Mouse (Mus musculus) MEL (cell line): ENCODE data around the gene Tbc1d17. TPM values are rescaled to one million over a fixed set of nuclear protein-coding genes. Genes with fewer than 3 reads are reported as not detected.

Source experiments
- DNase-seq: peaks from one replicate; pipeline ENCODE4 v3.0.0; 2011; ENCODE audit warnings: low read depth, low spot score
- H3K27ac ChIP-seq: 2 replicates; pipeline ENCODE4 v1.5.1; 2012; ENCODE audit warnings: low read depth, mild to moderate bottlenecking, control low read depth, low read length, moderate library complexity; ENCODE audit not compliant: control insufficient read depth
- H3K27me3 ChIP-seq, 2 experiments: fragments of 150-350 bp in 1 of 2; sonication (generic) in 1 of 2; 2 replicates each; pipeline ENCODE4 v1.6.1; 2012; ENCODE audit warnings: low read length in 2 of 2, mild to moderate bottlenecking in 2 of 2, improper control_type of control experiment in 1 of 2, moderate library complexity in 1 of 2; ENCODE audit not compliant: insufficient read depth in 2 of 2, control insufficient read depth in 1 of 2
- H3K36me3 ChIP-seq, 2 experiments: 2 replicates each; pipeline ENCODE4 v1.6.1; 2012 to 2014; ENCODE audit warnings: low read length in 2 of 2, improper control_type of control experiment in 1 of 2, inconsistent platforms in 1 of 2, mild to moderate bottlenecking in 1 of 2; ENCODE audit not compliant: insufficient read depth in 2 of 2, control insufficient read depth in 1 of 2
- H3K4me1 ChIP-seq, 2 experiments: fragments of 150-350 bp in 1 of 2; sonication (generic) in 1 of 2; 2 replicates each; pipeline ENCODE4 v1.6.1; 2012; ENCODE audit warnings: low read length in 2 of 2, improper control_type of control experiment in 1 of 2, mild to moderate bottlenecking in 1 of 2; ENCODE audit not compliant: insufficient read depth in 2 of 2, control insufficient read depth in 1 of 2
- H3K4me3 ChIP-seq, 2 experiments: fragments of 150-350 bp in 1 of 2; sonication (generic) in 1 of 2; 2 replicates each; pipeline ENCODE4 v1.5.1; 2012; ENCODE audit warnings: low read depth in 2 of 2, low read length in 2 of 2, mild to moderate bottlenecking in 2 of 2, moderate library complexity in 2 of 2, control low read depth in 1 of 2, improper control_type of control experiment in 1 of 2; ENCODE audit not compliant: control insufficient read depth in 1 of 2, insufficient read depth in 1 of 2
- H3K79me2 ChIP-seq: 2 replicates; pipeline ENCODE4 v1.6.1; 2012; ENCODE audit warnings: mild to moderate bottlenecking, low read length, moderate library complexity; ENCODE audit not compliant: control insufficient read depth, poor library complexity, insufficient read depth
- H3K9ac ChIP-seq: 2 replicates; pipeline ENCODE4 v1.6.1; 2012; ENCODE audit warnings: low read depth, mild to moderate bottlenecking, control low read depth, low read length, moderate library complexity; ENCODE audit not compliant: control insufficient read depth, poor library complexity, severe bottlenecking
- H3K9me3 ChIP-seq: fragments of 150-350 bp; sonication (generic); replicated peaks from 2 replicates; pipeline ENCODE4 v1.6.1; 2012; ENCODE audit warnings: mild to moderate bottlenecking, low read length, improper control_type of control experiment, moderate library complexity; ENCODE audit not compliant: insufficient read depth
- CTCF ChIP-seq, 3 experiments: IDR thresholded peaks in 2 of 3; conservative IDR thresholded peaks in 1 of 3; 2 replicates each; pipeline ENCODE4 v1.5.1; 2011 to 2012; ENCODE audit warnings: low read length in 3 of 3, low read depth in 2 of 3, mild to moderate bottlenecking in 2 of 3, improper control_type of control experiment in 1 of 3, inconsistent platforms in 1 of 3, mixed read lengths in 1 of 3, moderate library complexity in 1 of 3; ENCODE audit not compliant: control insufficient read depth in 1 of 3, insufficient read depth in 1 of 3, poor library complexity in 1 of 3, severe bottlenecking in 1 of 3
- EP300 ChIP-seq, 2 experiments: IDR thresholded peaks; 2 replicates each; pipeline ENCODE4 v1.6.1; 2011; ENCODE audit warnings: improper control_type of control experiment in 2 of 2, low read length in 2 of 2, low read depth in 1 of 2, mild to moderate bottlenecking in 1 of 2
- GABPA ChIP-seq: IDR thresholded peaks from 2 replicates; pipeline ENCODE4 v1.6.1; 2012; ENCODE audit warnings: low read depth, mild to moderate bottlenecking, inconsistent platforms, low read length, improper control_type of control experiment, moderate library complexity
- HCFC1 ChIP-seq: IDR thresholded peaks from 2 replicates; pipeline ENCODE4 v1.6.1; 2012; ENCODE audit warnings: low read depth, mild to moderate bottlenecking, inconsistent platforms, low read length, improper control_type of control experiment, moderate library complexity
- MAFK ChIP-seq: IDR thresholded peaks from 2 replicates; pipeline ENCODE4 v1.6.1; 2011; ENCODE audit warnings: low read depth, mild to moderate bottlenecking, low read length, improper control_type of control experiment, borderline replicate concordance
- MXI1 ChIP-seq: IDR thresholded peaks from 2 replicates; pipeline ENCODE4 v1.6.1; 2011; ENCODE audit warnings: mild to moderate bottlenecking, low read depth, low read length, improper control_type of control experiment
- MYC ChIP-seq: IDR thresholded peaks from 2 replicates; pipeline ENCODE4 v1.6.1; 2011; ENCODE audit warnings: low read depth, mild to moderate bottlenecking, low read length, improper control_type of control experiment, moderate library complexity
- RAD21 ChIP-seq: IDR thresholded peaks from 2 replicates; pipeline ENCODE4 v1.6.1; 2011; ENCODE audit warnings: mild to moderate bottlenecking, low read depth, low read length, improper control_type of control experiment
- SIN3A ChIP-seq: IDR thresholded peaks from 2 replicates; pipeline ENCODE4 v1.6.1; 2012; ENCODE audit warnings: low read length, improper control_type of control experiment, inconsistent platforms
- SMC3 ChIP-seq: IDR thresholded peaks from 2 replicates; pipeline ENCODE4 v1.6.1; 2011; ENCODE audit warnings: low read depth, low read length, improper control_type of control experiment
- TAL1 ChIP-seq: IDR thresholded peaks from 2 replicates; pipeline ENCODE4 v1.6.1; 2012; ENCODE audit warnings: mild to moderate bottlenecking, inconsistent platforms, low read length, moderate library complexity, mixed read lengths
- UBTF ChIP-seq: IDR thresholded peaks from 2 replicates; pipeline ENCODE4 v1.6.1; 2012; ENCODE audit warnings: low read depth, mild to moderate bottlenecking, inconsistent platforms, low read length, improper control_type of control experiment, moderate library complexity, borderline replicate concordance; ENCODE audit not compliant: insufficient read depth
- USF1 ChIP-seq: IDR thresholded peaks from 2 replicates; pipeline ENCODE4 v1.6.1; 2014; ENCODE audit warnings: low read depth, mild to moderate bottlenecking, inconsistent platforms, low read length, improper control_type of control experiment, moderate library complexity
- ZC3H11A ChIP-seq: IDR thresholded peaks from 2 replicates; pipeline ENCODE4 v1.6.1; 2012; ENCODE audit warnings: low read depth, mild to moderate bottlenecking, inconsistent platforms, low read length, improper control_type of control experiment
- ZKSCAN1 ChIP-seq: IDR thresholded peaks from 2 replicates; pipeline ENCODE4 v1.6.1; 2012; ENCODE audit warnings: low read depth, mild to moderate bottlenecking, inconsistent platforms, low read length, improper control_type of control experiment, moderate library complexity
- ZNF384 ChIP-seq: IDR thresholded peaks from 2 replicates; pipeline ENCODE4 v1.6.1; 2012; ENCODE audit warnings: low read depth, mild to moderate bottlenecking, inconsistent platforms, low read length, improper control_type of control experiment
- polyA plus RNA-seq, 2 experiments: library from polyadenylated mRNA; stranded (reverse) in 1 of 2; unstranded in 1 of 2; fragments of >175 nt in 1 of 2; fragments of >200 nt in 1 of 2; gene quantifications; 2 replicates each; pipeline versions ENCODE4 v1.2.1 to v1.2.4; 2012; ENCODE audit warnings: low replicate concordance in 2 of 2, low read depth in 1 of 2; ENCODE audit not compliant: insufficient read length in 2 of 2, insufficient read depth in 1 of 2, missing spikeins in 1 of 2
- total RNA-seq: library from RNA; depleted of rRNA; stranded (reverse); fragments of 300-350 nt; gene quantifications from 2 replicates; pipeline ENCODE4 v1.2.3, GENCODE M21; 2012

Tbc1d17 gene
- total and polyA plus RNA-seq, 3 experiments: 16.7 to 29.5 TPM; not detected in 1

GRCm38 (mm10) chr7:44861429-44861816, 12.5 kb upstream of the Tbc1d17 start:
- Histone ChIP-seq H3K36me3 (peaks cover 0 to 1% of the 10 kb centered on the region in 2 experiments; a peak in 2 of 4 replicates), H3K79me2 (peaks cover 6% of the 10 kb centered on the region), H3K9me3 (no peaks in the 10 kb centered on the region), H3K27me3 (no peaks in the 10 kb centered on the region), H3K4me1 (peaks cover 0 to 6% of the 10 kb centered on the region in 2 experiments; a peak in 3 of 4 replicates), H3K4me3 (no peak overlapping the region), H3K9ac (no peak overlapping the region), H3K27ac (no peak overlapping the region)
- DNase-seq: no peak
- TF ChIP-seq SIN3A (no peak), MYC (no peak), UBTF (no peak)

- no peak overlapping the region for H3K9ac ChIP-seq
- peak; percentile 77 for DNase-seq
- H3K27ac ChIP-seq: no peak overlapping the region
- peaks cover 0 to 7% of the 10 kb centered on the region in 2 experiments; a peak in 3 of 4 replicates for H3K36me3 ChIP-seq
- TF ChIP-seq SMC3 (peak; percentile 61), CTCF (IDR thresholded peaks at IDR 0.05 in 2 of 3, conservative IDR thresholded peaks at IDR 0.05 in 1 of 3; ENCODE audit: control insufficient read depth in 1 of 3, insufficient read depth in 1 of 3, low read depth in 2 of 3, low read length in 3 of 3, poor library complexity in 1 of 3, severe bottlenecking in 1 of 3) (peak; percentile 82 to 96 (median 94)), ZNF384 (no peak), RAD21 (peak; percentile 37), ZKSCAN1 (no peak), ZC3H11A (0 out of 2 replicates have a peak, but pooled peaks have one; percentile 32), MAFK (no peak), EP300 (IDR thresholded peaks at IDR 0.05; ENCODE audit: low read depth in 1 of 2, low read length in 2 of 2) (no peak), SIN3A (no peak), HCFC1 (no peak)
- H3K4me1 ChIP-seq: peaks cover 5 to 12% of the 10 kb centered on the region in 2 experiments; a peak in 3 of 4 replicates
- peaks cover 6% of the 10 kb centered on the region for H3K79me2 ChIP-seq
- H3K27me3 ChIP-seq: no peaks in the 10 kb centered on the region
- H3K4me3 ChIP-seq: no peak overlapping the region
- no peaks in the 10 kb centered on the region for H3K9me3 ChIP-seq
These were observed 11.9 kb upstream of the Tbc1d17 start for GRCm38 (mm10) chr7:44860576-44861428.

DNA sequence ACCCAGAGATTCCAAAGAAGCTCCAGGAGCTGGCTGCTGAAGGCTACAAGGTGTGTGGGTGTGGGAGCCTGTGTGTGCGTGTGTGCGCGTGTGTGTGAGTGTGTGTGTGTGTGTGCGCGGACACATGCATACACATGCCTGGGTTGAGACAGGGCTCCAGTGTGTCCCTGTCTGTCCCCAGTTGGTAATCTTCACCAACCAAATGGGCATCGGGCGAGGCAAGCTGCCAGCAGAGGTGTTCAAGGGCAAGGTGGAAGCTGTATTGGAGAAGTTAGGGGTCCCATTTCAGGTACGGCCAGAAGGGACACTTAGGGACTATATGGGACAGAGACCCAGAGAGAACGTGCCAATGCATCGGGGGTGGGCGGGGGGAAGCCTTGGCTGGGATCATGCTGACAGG, 11.0 kb upstream of the Tbc1d17 start:
- H3K4me1 ChIP-seq: peaks cover 5 to 20% of the 10 kb centered on the region in 2 experiments
- H3K4me3 ChIP-seq: no peak overlapping the region
- no peak for DNase-seq
- no peak overlapping the region for H3K9ac ChIP-seq
- no peaks in the 10 kb centered on the region for H3K27me3 ChIP-seq
- H3K9me3 ChIP-seq: no peaks in the 10 kb centered on the region
- peaks cover 0 to 15% of the 10 kb centered on the region in 2 experiments; a peak in 3 of 4 replicates for H3K36me3 ChIP-seq
- no peak overlapping the region for H3K27ac ChIP-seq
- H3K79me2 ChIP-seq: peaks cover 6% of the 10 kb centered on the region
- no peak for TF ChIP-seq MXI1
- no peak for TF ChIP-seq UBTF
- no peak for TF ChIP-seq TAL1
- no peak for TF ChIP-seq GABPA
- TF ChIP-seq USF1: no peak
